Mouse (Mus musculus) testis, adult 2 months (tissue): ENCODE measurements around the gene H13.

ENCODE experiments used
- CTCF ChIP-seq: fragments of 200-500 bp; IDR thresholded peaks from 2 replicates; pipeline ENCODE4 v1.5.1; 2012; ENCODE audit warnings: low read depth, mild to moderate bottlenecking, inconsistent platforms, low read length, moderate library complexity; ENCODE audit not compliant: control insufficient read depth, insufficient read depth, insufficient replicate concordance
- POLR2A ChIP-seq: fragments of 200-500 bp; IDR thresholded peaks from 2 replicates; pipeline ENCODE4 v1.6.1; 2012; ENCODE audit warnings: low read depth, mild to moderate bottlenecking, inconsistent platforms, low read length, moderate library complexity; ENCODE audit not compliant: control insufficient read depth

DNA sequence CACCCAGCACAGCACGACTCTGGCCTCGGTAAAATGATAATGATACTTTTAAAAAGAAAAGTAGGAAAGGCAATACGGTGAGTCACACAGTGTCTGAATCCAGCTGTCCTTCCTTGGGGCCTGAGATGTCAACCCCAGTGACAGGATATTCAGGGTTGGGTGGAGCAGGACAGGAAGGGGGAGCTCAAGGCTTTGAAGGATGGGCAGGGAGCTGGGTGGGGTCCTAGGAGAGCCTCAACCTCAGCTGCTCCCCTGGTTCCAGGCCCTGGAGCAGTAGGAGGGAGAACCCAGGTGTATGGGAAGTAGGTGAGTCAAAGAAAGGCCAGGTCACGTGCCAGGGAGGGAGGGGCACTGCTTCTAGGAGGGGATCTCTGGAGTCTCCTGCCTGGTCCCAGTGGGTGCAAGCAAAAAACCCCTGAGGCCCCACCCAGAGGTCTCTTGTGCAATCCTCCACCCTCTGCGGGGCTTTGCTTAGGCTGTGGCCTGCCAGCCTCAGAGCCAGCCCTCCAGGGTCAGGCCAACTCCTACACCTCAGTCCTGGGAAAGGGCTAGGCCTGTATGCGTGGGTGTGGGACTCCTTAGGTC lies 57.6 kb downstream of the H13 start:
- TF ChIP-seq CTCF, result no peak
- no peak for TF ChIP-seq POLR2A
